Mouse (Mus musculus) kidney, postnatal 14 days (tissue): ENCODE measurements at regions not wholly inside any gene's neighbourhood (a gene's known extent, or its start where the extent isn't known, plus 50 kb on each side); places are given as distances from the start of the nearest gene placed in this dataset.
"Not testable (repeated sequence)": the region's sequence is repeated elsewhere in the genome, so short reads cannot be mapped to it uniquely, and the experiment has no call there.

Source experiments
- DNase-seq: peaks from one replicate; pipeline ENCODE4 v3.0.0; 2022; ENCODE audit warnings: mixed read lengths

DNA sequence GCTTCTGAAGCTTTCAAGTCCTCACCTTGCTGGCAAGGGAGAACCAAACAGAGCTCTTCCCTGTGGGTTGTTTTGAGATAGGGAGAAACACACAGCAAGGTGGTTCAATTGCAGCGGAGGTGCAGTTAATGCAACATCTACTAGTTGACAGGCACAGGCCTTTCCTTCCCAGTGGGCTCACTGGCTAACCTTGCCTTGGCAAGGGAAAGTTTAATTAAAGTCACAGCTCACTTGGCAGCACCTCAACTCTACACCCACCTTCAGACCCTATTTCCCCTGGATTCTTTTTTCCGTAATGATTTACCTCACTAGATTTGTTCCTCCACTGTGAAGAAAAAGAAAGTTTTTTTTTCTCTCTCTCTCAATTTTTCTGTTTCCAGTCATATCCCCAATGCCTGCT, 314.5 kb downstream of the Tlr4 start:
- no peak for DNase-seq

DNA sequence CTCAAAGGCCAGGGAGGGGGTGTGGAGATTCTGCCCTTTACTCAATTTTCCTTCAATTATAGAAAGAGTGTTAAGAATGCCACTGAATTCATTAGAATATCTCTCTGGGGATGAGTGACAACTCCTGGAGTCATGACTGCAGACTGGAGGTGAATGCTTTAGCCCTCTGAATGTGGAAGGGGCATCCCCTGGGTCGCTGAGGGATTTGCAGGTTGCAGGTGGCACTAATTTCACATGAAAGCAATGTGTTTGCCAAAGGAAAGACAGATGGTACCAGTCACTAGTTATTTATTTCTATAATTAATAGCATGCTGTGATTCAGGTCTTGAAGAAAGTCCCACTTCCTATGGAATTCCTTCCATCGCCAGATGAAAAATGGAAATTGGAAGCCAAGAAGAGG, 321.1 kb downstream of the Tlr4 start:
- DNase-seq = no peak

DNA sequence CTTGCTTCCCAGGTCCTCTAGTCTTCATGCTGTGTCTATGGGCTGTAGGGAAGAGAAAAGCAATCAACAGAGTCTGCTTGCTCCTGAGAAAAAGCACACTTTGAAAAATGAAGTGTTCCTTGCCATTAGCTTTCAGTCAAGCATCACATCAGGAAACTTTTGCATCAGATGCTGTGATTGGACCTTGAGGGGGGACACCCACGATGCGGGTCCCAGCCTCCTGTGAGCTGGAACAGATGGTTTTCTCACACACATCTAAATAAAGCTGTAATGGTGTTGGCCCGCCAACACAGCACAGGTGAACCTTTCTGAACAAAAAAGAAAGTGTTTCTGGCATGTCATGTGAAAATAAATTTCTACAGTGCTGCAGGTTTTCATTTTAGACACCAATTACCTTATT, 335.3 kb downstream of the Tlr4 start:
- DNase-seq = no peak

DNA sequence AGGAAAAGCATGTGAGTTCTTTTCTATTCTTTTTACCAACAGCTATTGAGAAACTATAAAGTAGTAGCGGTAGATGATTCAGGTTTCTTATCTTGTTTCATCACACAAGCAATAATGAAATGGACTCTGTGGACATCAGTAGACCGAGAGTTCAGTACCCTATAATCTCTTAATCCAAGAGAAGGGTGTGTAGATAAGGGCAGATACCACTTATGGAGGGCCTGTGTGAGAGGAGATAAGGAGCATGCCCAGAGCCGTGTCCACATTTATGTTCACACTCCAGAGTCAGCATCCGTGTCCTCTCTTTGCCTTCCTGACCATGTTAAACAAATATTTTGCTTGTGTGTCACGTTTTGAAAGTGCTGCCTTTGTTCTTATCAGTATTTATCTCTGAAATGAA, 340.3 kb downstream of the Tlr4 start:
- DNase-seq = no peak

DNA sequence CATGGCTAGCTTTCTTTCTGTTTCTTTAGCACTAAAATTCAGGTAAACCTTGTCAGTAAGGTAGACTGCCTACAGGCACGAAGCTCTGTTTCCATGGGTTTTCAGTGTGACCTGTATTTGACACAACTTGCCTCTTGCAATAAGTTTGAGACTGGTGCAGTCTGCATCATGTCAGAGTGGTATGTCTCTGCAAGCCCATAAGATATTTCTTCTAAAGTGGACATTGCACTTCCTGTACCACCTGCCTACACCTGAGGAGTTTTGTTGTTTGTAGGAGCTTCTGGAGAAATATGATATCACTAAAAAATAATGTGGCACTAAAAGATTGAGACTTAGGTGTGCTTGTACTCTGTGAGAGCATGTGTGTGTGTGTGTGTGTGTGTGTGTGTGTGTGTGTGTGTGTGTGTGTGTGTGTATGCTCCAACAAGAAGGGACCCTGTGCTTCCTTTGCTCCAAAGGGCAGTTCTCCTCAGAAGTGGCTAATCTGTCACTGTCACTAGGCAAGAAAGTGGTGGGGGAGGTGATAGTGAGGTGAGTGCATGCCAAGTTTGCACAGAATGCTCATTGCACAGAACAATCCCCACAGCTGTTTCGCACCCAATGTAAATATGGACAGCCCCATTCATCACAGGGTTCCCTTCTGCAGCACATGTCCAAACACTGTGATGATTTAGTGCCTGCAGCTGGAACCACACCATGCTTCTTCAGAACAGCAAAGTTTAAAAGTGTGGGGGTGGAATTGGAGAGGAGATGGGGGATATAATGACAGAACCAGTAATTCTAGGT, 360.5 kb downstream of the Tlr4 start:
- DNase-seq = peak; percentile 1

DNA sequence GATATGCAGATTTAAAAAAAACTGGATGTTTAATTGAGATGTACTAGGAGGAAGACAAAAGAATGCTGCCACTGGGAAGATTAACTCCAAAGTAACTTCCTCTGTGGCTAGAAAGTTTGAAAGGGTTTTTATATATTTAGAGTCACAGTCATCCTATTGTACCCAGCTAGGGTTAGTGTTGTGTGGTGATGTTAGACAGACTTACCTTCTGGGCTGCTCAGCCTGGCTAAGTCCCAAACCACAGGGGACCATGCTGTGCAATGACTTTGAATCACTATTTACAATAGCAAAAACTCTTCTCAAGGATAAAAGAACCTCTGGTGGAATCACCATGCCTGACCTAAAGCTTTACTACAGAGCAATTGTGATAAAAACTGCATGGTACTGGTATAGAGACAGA, 363.2 kb downstream of the Tlr4 start:
- DNase-seq = no peak

DNA sequence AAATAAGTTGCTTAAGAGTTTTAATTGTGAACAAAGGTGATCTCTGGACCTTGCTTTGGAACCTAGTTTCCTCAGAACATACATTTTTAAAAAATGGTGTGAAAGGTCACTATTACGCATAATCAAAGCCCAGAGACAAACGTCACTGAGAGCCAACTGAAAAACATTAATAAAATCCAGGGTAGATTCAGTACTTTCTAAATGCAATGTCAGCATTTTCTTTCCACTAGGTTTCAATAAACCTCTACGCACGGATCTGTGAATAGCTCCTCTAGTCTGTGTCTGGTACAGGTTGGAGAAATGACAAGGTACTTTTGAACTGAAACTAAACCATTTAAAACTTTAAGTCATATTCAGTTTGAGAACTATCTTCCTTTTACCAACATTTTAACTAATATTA, 367.0 kb downstream of the Tlr4 start:
- no peak for DNase-seq

DNA sequence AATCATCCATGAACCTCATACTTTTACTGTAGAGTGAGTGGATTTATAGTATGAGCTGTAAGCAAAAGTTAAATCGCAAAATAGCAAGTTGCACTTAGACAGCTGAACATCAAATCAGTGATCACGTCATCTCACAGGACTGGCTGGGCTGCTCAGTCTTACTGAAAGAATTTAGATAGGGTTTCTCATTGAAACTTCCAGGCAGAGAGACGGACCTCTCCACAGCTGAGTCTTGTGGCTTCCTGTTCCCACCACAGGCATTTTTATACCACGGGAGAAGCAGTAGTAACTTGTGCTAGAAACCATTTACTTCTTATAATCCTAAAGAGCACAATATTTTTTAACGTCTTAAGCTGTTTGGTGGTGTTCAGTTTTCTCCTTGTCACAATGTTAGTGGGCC, 369.5 kb downstream of the Tlr4 start:
- DNase-seq = no peak

DNA sequence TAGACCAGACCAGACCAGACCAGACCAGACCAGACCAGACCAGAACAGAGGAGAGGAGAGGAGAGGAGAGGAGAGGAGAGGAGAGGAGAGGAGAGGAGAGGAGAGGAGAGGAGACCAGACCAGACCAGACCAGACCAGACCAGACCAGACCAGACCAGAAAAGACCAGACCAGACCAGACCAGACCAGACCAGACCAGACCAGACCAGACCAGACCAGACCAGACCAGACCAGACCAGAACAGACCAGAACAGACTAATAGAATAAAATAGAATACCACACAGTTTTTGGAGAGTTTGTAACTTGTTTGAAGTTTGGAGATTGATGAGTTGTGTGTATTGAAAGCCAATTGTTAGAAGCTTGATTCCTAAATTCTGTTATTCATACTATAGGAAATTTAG, 381.0 kb downstream of the Tlr4 start:
- DNase-seq = peak; percentile 76

DNA sequence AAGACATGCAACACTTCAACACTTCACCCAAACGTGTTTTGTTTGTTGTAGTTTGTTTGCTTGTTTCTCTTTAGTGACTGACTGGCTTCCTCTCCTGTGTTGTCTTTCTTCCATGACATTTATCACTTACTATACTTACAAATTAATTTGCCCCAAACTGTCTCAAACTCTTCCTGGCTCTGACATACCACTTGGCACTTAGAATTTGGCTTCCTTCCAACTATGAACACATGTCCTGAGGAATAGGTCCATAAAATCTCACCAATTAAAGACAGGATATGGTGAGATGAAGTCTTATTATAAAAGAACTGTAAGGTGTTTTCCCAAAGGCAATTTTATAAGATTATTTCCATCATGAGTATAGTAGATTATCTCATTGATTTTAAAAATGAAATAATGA, 386.0 kb downstream of the Tlr4 start:
- no peak for DNase-seq

DNA sequence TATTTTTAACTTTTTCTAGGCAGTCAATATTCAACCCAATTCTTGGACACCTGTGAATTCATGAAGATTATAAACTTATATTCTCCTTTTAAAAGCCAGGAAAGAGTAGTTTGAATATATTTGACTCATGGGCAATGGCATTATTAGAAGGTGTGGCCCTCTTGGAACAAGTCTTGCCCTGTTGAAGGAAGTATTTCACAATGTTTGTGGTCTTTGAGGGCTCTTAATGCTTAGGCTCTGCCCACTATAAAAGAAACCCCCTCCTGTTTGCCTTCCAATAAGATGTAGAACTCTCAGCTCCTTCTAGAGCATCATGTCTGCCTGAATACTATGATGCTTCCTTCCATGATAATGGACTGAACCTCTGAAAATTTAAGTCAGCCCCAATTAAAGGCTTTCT, 397.1 kb downstream of the Tlr4 start:
- DNase-seq = no peak

DNA sequence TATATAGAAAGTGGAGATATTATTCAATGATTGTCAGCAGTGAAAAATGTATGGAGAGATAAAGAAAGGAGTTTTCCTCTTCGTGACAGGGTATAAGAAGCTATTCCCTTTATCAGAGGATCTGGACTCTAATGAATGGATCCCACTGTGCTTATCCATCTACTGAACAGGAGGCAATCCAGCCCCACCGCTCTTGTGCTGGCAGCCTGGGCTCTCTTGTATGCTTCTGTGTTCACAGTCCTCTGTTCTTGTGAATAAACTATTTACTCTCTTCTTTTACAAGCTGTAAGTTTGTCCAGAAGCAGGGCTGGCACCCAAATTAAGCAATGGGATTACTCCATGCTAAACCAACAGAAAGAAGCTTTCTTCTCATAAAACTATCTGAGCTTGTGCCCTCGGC, 401.8 kb downstream of the Tlr4 start:
- DNase-seq = no peak

DNA sequence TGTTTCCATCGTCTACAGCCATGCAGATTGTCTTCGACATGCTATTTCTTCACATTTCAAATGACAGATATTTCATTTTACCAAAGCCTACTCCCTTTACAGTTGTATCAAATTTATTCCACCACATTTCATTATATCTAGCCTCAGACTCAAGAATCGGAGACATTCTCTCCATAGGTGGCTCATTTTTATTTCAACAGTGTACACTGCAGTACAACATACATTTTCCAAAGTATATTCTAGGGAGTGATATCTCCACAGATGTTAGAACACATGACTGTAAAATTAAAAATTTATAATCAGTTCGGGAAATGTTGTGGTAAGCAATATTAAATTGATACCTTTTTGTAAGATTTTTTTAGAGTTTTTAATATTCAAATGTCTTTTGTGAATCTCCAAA, 446.2 kb downstream of the Tlr4 start:
- no peak for DNase-seq

DNA sequence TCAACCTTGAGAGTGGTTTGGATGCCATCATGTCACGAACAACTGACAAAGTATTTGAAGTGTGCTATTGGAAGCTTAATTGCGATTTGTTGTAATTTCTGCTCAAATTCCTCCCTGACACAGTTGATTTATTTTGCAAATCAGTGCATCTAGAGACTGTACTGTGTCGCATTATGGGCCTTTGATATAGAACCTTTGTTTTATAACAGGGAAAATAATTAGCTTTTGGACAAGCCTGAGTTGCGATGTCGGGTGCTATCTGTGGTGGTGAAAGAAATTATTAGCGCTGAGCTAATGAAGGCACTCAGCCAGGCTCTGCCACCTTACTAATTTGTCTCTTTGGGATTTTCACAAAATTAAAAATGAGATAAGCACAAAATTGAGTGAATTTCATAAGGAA, 473.6 kb downstream of the Tlr4 start:
- no peak for DNase-seq

DNA sequence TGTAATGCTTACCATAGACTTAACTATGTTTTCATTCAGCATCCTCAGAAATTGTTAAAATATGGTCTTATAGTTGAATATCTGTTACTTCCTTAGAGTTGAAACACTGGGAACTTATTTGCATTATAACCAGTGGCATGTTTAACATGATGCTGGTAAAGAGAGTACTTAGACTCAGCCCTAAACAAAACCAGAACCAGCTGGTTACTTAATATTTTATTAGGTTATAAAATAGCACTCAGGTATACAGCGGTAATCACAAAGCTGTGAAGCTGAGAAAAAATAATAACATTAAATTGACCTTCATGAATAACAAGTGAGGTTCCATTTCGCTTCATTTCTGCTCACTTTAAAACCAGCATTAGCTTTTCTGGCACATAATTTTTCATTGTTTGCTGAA, 474.4 kb downstream of the Tlr4 start:
- DNase-seq = no peak

DNA sequence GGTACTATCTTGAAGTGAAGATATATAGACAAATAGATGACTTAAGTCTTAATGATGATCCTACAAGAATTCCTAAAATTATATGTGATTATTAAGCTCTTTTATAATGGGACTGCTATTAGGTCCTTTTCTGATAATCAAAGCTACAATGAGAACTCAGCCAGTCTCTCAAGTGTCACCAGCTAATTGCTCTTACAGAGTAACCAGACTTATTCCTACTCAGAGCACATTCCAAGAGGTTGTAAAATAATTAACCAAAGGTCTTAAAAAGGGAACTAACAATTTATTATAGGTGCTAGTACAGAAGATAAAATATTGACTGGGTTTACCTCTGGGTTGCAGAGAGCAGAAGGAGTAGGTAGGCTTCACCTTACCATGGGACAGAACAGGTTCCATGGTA, 492.7 kb downstream of the Tlr4 start:
- not testable (repeated sequence) for DNase-seq
